ENCODE assay signal across 9 mouse cellular contexts in the genomic region with DNA sequence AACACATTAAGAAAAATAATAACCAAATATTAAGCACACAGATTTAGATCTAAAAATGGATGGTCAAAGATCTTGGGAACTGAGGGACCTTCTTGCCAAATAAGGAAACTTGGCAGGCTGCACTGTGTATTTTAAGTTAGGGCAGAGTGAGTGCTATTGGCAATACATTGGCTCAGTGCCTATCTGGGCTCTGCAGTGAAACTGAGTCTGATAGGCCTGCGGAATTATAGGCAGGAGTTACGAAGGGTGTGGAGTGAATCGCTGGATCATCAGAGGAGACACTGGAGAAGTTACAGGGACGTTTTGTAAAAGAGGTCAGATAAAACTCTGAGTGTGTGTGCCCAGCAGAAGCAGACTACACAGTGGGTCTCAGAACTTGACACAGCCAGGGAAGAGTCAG. TPM values are rescaled to one million over a fixed set of nuclear protein-coding genes. Genes with fewer than 3 reads are reported as not detected.
DNase-seq lines count a peak whose midpoint lies in the region; ATAC-seq and TF ChIP-seq lines count a peak whose summit lies in the region.
"Had no signal": no experiment of that assay in that cellular context is flagged by ENCODE, and none has a peak within 500 bp of the region (broad histone marks: within the 10 kb centered on the region; RNA-seq: fewer than 3 reads in every experiment).

No protein-coding gene starts in this region.

- peak overlapping the region; percentile 47 for H3K4me3 ChIP-seq in heart, embryonic 16.5 days (ENCODE audit: low read length)
- no peak overlapping the region for H3K4me3 ChIP-seq in forebrain, embryonic 15.5 days
- no peak overlapping the region for H3K4me3 ChIP-seq in left cerebral cortex, adult 2 months

- H3K36me3 ChIP-seq in heart, embryonic 16.5 days (ENCODE audit: control insufficient read depth, insufficient read depth) = no peaks in the 10 kb centered on the region
- no peaks in the 10 kb centered on the region for H3K36me3 ChIP-seq in forebrain, embryonic 15.5 days

- peak overlapping the region; percentile 66 for H3K9ac ChIP-seq in heart, embryonic 16.5 days (ENCODE audit: low read length)
- no peak overlapping the region for H3K9ac ChIP-seq in forebrain, embryonic 15.5 days (replicated peaks)

- H3K9me3 ChIP-seq in heart, embryonic 16.5 days (replicated peaks; ENCODE audit: control insufficient read depth, low read length) = no peaks in the 10 kb centered on the region
- no peaks in the 10 kb centered on the region for H3K9me3 ChIP-seq in forebrain, embryonic 15.5 days

- WGBS in heart, embryonic 16.5 days = 15% methylated on average over 4 of the region's 4 CpGs
- 55% methylated on average over 4 of the region's 4 CpGs for WGBS in forebrain, embryonic 15.5 days

- peaks cover 45% of the 10 kb centered on the region for H3K4me1 ChIP-seq in heart, embryonic 16.5 days (ENCODE audit: control insufficient read depth, insufficient read depth, low read length)
- H3K4me1 ChIP-seq in forebrain, embryonic 15.5 days = peaks cover 10% of the 10 kb centered on the region; the same call in 1 of the 2 replicates

- H3K27me3 ChIP-seq in heart, embryonic 16.5 days (ENCODE audit: control insufficient read depth, insufficient read depth, low read length) = no peaks in the 10 kb centered on the region
- H3K27me3 ChIP-seq in forebrain, embryonic 15.5 days = no peaks in the 10 kb centered on the region

- intact Hi-C loops in left cerebral cortex, adult 2 months (cut with DNase I) = no loop called here

- H3K27ac ChIP-seq in heart, embryonic 16.5 days (ENCODE audit: low read length) = peak overlapping the region; percentile 86
- no peak overlapping the region for H3K27ac ChIP-seq in forebrain, embryonic 15.5 days (replicated peaks)
- no peak overlapping the region for H3K27ac ChIP-seq in left cerebral cortex, adult 2 months

- DNase-seq in adrenal gland, postnatal 14 days = peak; percentile 60
- DNase-seq in adrenal gland, adult 8-10 months = no peak
- DNase-seq in adipocyte (ENCODE audit: low spot score) = peak; percentile 85
- DNase-seq in lung, postnatal 14 days = peak; percentile 51
- no peak for DNase-seq in right cerebral cortex, postnatal 25 days
- DNase-seq in left cerebral cortex, adult 2 months (ENCODE audit: extremely low spot score in 1 of 2, low spot score in 2 of 2) = no peak
- DNase-seq: thymus, adult 2 months had no signal

- 0 out of 2 replicates have a peak, but pooled peaks have one; percentile 21 for ATAC-seq in heart, embryonic 16.5 days (replicated peaks; ENCODE audit: extremely low read depth, insufficient read depth, low FRiP score)
- ATAC-seq in forebrain, embryonic 15.5 days (replicated peaks) = no peak

- peak overlapping the region; percentile 59 for H3K4me2 ChIP-seq in heart, embryonic 16.5 days (ENCODE audit: low read depth, low read length)
- no peak overlapping the region for H3K4me2 ChIP-seq in forebrain, embryonic 15.5 days (replicated peaks)

- TF ChIP-seq CTCF in left cerebral cortex, adult 2 months (IDR thresholded peaks at IDR 0.05) = no peak

RNA-seq across cellular contexts. Expression of a gene that starts 1.7 kb away (rescaled TPM):
- total RNA-seq in adrenal gland, postnatal 14 days (2021) = 33.5 and 36.1 TPM in 2 replicates
- total RNA-seq in adrenal gland, adult 8-10 months (2022) = 10 to 100 TPM; 30.6 to 46.2 (median 35.6) TPM
- polyA plus RNA-seq in heart, embryonic 16.5 days (2015; fragmentation: Nextera tagmentation; extraction: Ambion mirVana) = 46.4 and 49.4 TPM in 2 replicates
- 3.9 and 4.7 TPM in 2 replicates for polyA plus RNA-seq in forebrain, embryonic 15.5 days (2015; fragmentation: Nextera tagmentation; extraction: Ambion mirVana)
- 10 to 100 TPM in 1 of 2 experiments, 1 to 10 TPM in 1; 9.8 to 10.8 TPM for total RNA-seq in left cerebral cortex, adult 2 months (2021)

Comparison
In these comparisons a context has a peak if more than half of its experiments do, and no peak if none do; other contexts are left out.
1. DNase-seq: peak in adrenal gland, postnatal 14 days (single experiment), adipocyte (single experiment) and lung, postnatal 14 days (single experiment); none in adrenal gland, adult 8-10 months (single experiment), right cerebral cortex, postnatal 25 days (single experiment) and left cerebral cortex, adult 2 months (0 of 2).